Mouse (Mus musculus): ENCODE measurements around the gene Ddx54.

Gene Ddx54

DNA sequence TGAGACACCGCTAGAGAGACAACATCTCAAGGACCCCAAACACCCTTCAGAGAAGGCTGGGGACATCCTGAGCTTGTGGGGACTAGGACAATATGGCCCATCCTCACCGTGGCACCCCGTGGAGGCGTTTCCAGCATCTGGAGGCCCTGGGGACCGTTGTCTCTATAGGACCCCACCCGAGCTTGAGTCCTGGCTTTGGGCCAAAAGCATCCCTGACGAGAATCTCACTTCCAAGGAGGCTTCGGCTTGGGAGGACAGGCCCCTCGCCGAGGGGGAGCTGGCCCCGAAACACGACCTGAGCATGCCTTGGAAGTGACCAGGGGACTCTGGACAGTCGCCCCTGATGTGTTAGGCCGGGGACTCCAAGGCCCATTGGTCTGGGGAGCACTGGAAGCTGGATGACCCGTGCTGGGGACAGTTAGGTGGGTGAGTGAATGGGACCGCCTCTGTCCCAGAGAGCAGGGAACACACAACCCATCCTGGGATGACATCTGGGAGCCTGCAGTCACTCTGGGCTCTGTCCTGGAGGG lies 3.2 kb upstream of the Ddx54 start:
- no peak for DNase-seq (ENCODE audit: low read depth, low spot score)

DNA sequence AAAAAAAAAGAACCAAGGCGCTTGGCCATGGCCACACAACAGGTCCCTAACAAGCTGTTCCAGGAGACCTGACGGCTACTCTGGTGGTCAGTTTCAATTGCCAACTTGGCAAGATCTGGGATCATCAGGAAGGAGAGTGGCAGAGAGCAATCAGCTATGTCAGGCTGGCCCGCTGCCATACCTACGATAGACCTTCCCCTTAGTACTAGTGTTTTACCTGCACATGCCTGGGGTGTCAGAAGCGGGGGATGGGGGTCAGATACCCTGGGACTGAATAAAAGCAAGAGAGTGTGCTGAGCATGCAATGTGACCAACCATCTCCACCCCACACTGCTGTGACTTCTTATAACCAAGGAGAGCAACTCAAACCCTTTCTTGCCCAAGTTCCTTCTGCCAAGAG lies 1.6 kb upstream of the Ddx54 start:
- no peak for DNase-seq (ENCODE audit: low read depth, low spot score)

DNA sequence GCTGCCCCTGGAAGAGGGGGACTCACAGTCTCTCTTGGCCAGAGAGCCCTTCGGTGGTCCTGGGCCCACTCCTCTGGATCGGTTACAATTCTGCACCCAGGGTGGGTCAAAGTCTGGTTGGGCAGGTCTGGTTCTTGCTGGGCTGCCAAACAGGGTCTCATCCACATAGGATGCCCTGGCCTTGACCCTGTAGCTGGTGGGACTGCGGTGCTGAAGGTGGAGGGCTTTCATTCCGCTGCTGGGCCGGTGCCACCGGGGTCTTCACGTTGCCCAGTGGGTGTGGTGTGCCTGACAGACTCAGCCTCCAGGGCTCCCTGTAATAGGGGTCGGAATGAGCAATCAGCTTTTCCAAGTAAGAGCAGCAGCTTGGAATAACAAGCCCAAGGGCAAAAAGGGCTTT lies 1.1 kb upstream of the Ddx54 start:
- DNase-seq (ENCODE audit: low read depth, low spot score) = no peak

DNA sequence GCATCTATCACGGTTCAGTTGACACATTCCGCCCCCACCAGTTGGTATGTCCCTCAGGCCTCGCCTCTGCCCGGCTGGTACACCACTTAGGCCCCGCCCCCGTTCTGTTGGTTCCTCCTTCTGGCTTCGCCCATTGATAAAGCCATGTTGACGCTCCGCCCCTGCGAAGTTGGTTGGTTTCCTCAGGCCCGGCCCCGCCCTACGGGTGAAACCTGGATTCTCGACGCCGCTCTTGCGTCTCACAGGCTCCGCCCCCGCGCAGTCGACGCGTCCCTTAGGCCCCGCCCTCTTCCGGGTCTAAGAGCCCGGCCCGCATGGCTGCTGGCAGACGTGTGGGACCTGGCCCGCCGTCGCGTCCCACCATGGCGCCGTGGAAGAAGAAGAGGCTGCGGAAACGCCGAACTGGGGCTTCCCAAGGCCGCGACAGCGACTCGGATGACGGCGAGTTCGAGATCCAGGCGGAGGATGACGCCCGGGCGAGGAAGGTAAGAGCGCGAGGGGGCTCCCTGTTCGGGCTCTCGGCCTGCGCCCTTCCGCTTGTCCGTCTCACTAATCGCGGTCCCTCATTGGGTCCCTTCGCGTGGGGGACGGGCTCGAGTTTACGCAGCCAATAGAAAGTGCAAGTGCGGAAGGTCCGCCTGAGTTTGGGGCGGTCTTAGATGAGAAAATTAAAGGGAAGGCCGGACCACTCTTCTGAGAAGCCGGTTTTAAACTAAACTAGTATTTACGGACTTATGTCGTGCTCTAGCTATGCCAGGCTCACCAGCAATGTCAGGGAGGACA lies 474 bp downstream of the Ddx54 start:
- peak; percentile 100 for DNase-seq (ENCODE audit: low read depth, low spot score)

DNA sequence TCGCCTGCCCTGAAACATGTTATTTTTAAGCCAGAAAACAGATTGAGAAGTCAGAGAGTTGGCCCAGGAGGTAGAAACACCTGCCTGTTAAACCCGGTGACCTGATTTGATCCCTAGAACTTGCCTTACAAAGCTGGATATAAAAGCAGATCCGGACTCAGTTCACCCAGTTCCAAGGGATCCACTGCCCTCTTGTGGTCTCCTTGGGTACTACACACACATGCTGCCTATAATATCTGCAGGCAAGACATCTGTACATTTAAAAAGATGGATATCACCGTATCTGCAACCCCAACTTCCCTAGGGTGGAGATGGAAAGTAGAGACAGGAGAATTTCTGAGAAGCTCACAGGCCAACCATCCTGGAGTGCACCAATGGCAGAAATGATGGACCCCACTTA lies 3.4 kb downstream of the Ddx54 start:
- peak; percentile 90 for DNase-seq (ENCODE audit: low read depth, low spot score)

DNA sequence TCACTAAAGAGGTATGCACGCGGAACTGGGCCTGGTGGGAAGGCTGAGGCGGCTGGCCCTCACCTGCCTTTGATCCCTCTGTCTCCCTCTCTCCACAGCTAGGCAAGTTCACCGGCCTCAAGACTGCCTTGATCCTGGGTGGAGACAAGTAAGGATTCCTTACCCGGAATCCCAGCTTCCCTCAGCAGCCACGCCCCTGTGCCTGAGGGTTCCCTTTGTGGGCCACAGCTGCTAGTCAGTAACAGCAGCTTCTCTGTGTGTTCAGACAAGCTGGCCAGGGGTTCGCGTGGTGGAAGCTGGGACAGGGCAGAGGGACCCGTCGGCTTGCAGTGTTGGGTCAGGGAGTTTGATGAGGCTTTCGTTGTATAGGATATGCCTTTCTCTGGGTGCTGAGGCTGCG lies 6.2 kb downstream of the Ddx54 start:
- peak; percentile 83 for DNase-seq (ENCODE audit: low read depth, low spot score)

DNA sequence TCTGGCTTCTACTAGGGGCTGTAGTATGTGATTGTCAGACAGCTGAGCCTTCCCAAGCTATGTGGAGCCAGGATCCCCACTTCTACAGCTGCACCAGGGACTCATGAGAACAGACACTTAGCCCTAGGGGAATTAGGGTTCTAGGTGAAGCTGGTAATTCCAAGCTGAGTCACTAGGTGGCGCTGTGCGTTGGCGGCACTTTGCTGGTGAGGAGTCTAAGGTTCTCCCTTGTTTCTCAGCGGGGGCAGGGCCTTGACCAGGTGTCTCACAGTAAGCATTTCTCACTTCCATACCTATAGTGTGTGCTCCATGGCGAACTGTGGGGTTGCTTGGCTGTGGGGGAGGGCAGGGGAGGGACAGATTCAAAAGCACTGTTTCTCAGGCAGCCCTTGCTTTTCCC lies 6.7 kb downstream of the Ddx54 start:
- DNase-seq (ENCODE audit: low read depth, low spot score) = peak; percentile 86

DNA sequence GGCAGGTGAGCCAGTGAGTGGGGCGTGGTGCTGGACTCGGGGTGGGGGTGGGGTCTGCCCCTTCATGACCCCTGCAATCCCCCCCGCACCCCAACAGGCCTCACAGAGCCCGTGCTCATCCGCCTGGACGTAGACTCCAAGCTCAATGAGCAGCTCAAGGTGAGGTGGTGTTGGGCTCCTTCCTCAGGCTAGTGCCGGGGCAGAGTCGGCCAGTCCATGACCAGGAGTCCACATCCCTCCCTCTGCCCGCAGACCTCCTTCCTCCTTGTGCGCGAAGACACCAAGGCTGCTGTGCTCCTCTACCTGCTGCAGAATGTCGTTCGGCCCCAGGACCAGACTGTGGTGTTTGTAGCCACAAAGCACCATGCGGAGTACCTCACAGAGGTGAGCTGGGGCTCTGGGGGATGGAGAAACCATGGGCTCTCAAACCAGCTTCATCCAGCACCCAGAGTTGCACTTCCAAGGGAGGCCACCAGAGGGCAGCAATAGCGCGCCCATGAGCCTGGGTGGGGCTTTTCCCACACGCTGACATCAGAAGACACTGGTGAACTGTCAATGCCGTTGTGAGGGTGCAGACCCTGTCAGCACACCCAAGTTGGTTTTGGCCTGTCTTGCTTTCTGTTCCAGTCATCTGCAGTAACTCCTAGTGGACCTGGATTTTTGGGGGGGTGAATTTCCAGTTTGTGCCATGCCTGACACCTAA lies 8.0 kb downstream of the Ddx54 start:
- DNase-seq (ENCODE audit: low read depth, low spot score) = peak; percentile 86

DNA sequence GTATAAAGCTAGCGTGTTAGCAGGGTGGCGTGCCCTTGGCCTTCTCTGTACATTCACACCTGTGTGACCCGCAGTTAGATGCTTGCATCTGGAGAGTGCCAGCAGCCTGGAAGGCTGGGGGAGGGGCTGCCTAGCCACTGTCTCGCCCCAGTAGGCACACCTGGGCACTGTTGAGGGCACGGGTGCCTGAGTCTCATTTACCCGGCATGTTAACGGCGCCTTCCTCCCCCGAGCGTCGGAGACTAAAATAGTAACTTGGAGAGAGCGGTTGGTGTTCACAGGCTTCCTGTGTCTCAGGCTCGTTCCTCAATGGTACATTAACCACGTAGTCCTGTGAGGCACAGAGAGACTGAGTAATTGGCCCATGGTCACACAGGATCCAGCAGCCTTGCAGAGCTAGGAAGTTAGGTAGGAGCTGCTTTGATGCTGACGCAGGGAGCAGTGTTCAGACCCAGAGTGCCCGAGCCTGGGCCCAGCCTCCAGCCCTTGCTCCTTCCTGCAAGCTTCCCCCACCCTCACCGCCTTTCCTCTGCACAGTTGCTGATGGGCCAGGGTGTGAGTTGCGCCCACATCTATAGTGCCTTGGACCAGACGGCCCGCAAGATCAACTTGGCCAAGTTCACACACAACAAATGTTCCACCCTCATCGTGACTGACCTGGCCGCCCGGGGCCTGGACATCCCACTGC lies 8.7 kb downstream of the Ddx54 start:
- DNase-seq (ENCODE audit: low read depth, low spot score) = no peak

DNA sequence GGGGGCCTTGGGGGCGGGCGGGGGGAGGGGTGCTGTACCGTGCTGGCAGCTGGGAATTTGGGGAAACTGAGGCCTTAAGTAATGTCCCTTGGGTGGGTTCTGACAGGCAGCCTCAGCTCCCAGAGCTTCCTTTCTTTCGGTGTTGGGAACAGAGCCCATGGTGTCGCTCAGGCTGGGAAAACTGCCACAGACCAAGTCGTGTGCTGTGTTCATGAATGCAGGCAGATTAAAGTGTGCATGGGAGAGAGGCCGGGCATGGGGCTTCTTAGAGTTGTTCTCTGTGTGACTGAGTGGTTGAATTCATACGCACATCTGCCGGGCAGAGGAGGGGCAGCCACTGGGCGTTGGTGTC lies 9.3 kb downstream of the Ddx54 start:
- DNase-seq (ENCODE audit: low read depth, low spot score) = no peak

DNA sequence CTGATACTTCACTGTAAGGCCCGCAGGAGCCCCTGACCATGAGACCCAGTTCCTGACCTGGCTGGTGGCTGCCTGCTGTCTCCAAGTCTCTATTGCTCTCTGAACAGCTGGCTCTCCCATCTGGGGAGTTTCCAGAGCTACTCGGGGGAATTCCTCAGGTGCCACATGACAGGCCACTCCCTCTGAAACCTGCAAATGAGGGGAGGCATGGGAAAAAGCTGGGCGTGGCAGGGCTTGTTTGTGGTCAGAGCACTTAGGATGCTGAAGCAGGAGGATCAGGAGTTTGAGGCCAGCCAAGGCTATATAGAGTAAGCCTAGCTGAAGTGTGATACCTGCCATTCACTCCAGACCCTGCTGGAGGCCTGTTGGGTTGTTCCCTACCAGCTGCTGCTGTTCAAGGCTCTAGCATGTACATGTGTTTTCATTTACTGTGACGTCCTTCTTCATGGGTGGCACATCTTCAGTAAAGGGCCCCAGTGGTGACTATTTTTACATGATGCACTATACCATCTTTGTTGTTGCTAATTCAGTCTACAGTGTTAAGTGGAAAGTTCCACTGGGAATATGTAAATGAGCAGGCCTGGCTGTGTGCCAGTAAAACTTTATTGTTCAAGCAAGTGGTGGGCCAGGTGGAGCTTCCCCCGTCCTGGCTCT lies 9.8 kb downstream of the Ddx54 start:
- DNase-seq (ENCODE audit: low read depth, low spot score) = peak; percentile 87

DNA sequence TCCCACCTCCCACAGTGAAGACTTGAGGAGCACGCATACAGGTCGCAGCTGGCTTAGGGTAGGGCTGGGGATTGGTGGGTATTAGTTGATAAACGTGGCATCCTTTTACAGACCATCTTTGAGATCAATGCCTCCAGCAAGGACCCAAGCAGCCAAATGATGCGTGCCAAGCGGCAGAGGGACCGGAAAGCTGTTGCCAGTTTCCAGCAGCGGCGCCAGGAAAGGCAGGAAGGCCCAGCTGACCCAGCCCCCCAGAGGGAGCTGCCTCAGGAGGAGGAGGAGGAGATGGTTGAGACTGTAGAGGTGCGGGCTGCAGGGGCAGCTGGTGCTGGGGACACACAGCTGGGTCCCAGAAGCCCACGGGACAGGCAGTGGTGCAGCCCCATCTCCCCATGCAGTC lies 11.9 kb downstream of the Ddx54 start:
- DNase-seq (ENCODE audit: low read depth, low spot score) = no peak

DNA sequence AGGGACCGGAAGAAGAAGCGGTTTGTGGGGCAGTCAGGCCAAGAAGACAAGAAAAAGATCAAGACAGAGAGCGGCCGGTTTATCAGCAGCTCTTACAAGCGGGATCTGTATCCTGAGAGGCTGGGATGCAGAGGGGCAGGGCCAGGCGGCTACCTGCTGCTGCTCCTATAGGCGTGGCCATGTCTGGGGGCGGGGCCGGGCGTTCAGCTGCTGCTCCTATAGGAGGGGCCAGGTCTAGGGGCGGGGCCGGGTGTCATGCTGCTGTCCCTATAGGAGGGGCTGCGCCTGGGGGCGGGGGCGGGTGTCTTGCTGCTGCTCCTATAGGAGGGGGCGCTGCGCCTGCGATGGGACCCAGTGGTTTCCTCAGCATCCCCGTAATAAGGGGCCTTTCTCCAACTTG lies 13.9 kb downstream of the Ddx54 start:
- DNase-seq (ENCODE audit: low read depth, low spot score) = peak; percentile 97

DNA sequence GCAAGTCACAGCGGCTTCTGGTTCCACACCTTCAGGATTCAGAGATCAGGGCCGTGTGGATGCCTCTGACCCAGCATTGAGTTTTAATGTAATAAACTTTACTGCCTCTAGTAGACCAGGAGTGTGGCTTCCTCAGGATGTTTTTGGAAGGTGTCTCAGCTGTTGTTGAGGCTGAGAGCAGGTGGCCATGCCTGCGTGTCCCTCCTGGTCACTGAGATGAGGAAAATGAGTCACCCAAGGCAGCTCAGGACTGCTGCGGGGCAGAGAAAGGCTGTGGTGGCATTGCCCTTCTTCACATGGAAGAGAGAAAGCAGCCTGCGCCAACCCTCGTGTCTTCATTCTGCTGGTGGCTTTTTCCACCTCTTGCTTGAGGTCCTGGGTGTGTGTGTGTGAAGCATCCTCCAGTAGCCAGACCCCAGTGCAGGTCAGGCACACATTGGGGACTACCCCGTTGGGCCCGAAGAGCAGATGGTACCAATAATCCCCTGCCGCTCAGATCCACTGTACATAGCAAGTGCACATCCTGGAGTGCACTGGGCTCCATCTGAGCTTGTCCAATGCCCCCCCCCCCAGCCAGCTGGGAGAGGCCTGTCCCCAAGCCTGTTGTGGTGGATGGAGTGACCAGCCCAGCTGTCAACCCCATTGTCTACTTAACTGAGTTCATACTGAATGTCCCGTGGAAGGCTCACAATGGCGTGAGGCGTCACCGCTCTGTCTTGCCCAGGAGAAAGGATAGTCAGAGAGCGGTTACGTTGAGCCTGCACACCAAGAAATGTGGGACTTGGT lies 15.2 kb downstream of the Ddx54 start:
- no peak for DNase-seq (ENCODE audit: low read depth, low spot score)

DNA sequence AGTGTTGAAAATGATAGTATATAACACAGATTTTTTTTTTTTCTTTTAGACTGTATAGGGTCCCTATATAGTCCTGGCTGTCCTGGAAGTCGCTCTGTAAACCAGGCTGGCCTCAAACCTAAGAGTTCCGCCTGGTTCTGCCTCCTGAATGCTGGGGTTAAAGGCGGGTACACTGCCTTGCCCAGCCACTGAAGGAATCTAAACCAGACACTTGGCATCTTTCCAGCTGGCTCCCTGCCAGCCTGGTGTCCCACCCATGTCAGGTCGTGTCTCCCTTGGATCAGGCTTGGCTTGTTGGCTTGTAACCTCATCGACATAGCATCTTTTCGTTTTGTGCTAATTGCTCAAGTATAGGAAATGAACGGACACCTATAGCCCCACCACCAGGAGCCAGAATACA lies 16.1 kb downstream of the Ddx54 start:
- no peak for DNase-seq (ENCODE audit: low read depth, low spot score)

DNA sequence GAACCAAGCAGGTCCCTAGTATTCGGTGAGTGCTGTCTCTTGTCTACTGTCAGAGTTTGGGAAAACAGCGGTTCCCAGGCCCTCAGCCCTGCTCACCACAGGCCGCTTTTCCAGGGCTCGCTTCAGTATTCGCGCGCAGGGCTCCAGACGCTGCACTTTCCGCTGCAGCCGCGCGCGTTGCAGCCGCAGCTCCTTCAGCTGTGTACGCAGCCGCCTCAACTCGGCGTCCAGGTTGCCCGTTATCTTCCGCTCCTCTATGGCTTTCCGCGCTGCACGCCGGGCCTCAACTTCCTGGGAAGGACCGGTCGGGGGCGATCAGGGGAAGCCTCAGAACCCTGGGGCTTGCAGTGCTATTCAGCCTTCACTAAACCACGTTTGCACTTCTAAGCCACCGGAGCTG lies 18.6 kb downstream of the Ddx54 start:
- no peak for DNase-seq (ENCODE audit: low read depth, low spot score)

DNA sequence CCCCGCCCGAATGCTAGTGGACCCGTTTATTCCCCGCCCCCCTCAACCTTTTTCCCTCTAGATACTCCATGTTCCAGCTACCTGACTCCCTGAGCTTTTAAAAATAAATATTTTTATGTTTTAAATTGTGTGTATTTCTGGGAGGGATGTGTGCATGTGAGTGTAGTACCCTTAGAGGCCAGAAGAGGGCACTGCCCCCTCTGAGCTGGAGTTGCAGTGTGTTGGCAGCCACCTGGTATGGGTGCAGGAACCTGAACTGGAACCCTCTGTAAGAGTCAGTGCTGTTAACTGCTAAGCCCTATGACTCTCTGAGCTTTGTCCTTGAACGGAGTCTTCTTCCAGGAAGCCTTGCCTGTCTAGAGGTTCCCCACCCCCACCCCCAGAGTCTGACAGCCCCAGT lies 19.4 kb downstream of the Ddx54 start:
- no peak for DNase-seq (ENCODE audit: low read depth, low spot score)

DNA sequence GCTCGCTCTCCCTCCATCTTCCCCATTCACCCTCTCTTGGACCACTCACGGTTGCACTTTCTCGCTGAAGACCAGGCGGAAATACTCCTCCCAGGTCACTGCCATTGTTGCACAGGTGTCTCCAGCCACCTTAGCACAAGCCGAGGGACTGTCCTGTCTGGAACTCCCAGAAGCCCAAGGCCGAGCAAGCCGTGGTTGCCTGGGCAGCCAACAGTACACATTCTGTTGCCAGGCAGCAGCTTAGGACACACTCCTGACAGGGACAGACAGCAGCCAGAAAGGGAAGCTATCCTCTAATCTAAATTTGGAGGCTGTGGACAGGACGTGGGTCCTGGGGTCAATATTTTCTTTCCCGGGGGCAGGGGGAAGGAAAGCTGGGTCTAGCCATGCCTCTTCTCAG lies 21.6 kb downstream of the Ddx54 start, which contains the start of gene Cfap73:
Cfap73 (minus strand) TSS at position 105 of the 400 bp plus-strand sequence.
- no peak for DNase-seq (ENCODE audit: low read depth, low spot score)

DNA sequence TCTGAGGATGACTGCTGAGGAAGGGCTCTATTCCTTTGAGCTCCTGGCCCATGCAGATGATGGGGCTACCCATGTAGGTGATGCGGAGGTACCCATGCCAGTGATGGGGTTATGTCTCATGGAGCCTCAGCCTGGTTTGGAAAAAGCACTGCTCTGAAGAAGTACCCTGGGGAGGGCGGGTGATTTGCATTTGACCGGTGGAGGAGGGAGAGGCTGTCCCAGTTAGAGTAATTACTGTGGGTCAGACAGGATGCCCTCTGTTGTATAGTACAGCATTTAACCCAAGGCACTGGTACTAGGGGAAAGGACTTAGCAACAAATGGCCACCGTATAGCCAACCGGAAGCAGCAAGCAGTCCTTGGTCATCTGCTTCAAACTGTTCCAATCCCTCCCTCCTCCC lies 22.3 kb downstream of the Ddx54 start:
- no peak for DNase-seq (ENCODE audit: low read depth, low spot score)

DNA sequence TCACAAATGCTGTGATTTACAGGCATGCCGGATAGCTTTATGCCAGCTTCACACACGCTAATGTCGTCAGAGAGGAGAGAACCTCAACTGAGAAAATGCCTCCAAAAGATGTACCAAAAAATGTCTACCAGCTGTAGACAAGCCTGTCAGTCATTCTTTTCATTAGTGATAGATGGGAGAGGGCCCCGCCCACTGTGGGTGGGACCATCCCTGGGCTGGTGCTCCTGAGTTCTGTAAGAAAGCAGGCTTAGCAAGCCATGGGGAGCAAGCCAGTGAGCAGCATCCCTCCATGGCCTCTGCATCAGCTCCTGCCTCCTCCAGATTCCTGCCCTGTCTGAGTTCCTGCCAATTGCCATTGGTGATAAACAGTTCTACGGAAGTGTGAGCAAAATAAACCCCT lies 23.1 kb downstream of the Ddx54 start:
- peak; percentile 57 for DNase-seq (ENCODE audit: low read depth, low spot score)

DNA sequence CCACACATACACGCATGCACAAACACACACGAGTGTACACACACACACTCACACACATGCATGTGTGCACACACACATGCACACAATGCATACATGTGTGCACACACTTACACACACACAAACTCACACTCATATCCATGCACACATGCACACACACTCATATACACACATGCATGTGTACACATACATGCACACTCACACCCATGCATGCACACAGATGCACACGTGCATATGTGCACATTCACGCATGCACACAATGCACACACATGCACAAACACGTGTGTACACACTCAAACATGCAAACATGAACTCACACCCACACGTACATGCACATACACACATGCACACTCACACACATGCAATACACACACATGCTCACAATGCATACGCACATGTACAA lies 27.6 kb downstream of the Ddx54 start:
- no peak for DNase-seq (ENCODE audit: low read depth, low spot score)
